Mouse (Mus musculus) right cerebral cortex, adult 18-20 months (tissue): ENCODE measurements around the gene Sfta2.

ENCODE experiments used
- DNase-seq: peaks from one replicate; pipeline ENCODE4 v3.0.0; 2022; ENCODE audit warnings: mixed read lengths

The Sfta2 gene

DNA sequence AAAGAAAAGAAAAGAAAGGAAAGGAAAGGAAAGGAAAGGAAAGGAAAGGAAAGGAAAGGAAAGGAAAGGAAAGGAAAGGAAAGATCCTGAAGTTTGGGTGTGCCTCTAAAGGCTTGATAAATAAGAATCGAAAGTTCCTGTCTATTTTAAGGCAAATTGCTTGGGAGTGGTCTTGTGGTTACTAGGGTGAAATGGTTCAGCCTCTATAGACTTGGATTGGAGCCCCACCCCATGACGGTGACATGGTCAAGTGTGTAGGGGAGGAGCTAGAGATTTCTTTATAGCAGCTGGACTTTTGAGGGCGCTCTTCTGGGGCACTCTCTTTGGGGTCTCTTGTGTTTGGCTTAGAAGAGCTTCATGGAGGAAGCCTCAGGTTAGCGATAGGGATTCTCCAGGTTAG, 7.6 kb upstream of the Sfta2 start:
- DNase-seq, result no peak

DNA sequence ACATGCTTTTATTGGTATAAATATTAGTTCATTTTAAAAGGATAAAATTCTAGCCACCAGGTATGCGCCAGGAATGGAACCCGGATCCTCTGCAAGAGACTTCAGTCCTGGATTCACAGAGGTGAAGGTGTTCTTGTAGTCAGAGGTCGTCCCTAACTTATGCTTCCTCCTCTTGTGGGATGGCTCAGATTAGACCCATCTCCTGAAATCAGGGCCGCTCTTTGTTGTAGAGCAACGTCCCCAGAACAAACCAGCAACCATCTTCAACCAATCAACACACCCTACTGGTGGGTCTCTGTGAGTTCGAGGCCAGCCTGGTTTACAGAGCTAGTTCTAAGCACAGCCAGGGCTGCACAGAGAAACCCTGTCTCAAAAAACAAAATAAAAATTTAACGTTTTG, 6.9 kb upstream of the Sfta2 start:
- no peak for DNase-seq

GRCm38 (mm10) chr17:35597399-35597798, 4.0 kb upstream of the Sfta2 start:
- no peak for DNase-seq

DNA sequence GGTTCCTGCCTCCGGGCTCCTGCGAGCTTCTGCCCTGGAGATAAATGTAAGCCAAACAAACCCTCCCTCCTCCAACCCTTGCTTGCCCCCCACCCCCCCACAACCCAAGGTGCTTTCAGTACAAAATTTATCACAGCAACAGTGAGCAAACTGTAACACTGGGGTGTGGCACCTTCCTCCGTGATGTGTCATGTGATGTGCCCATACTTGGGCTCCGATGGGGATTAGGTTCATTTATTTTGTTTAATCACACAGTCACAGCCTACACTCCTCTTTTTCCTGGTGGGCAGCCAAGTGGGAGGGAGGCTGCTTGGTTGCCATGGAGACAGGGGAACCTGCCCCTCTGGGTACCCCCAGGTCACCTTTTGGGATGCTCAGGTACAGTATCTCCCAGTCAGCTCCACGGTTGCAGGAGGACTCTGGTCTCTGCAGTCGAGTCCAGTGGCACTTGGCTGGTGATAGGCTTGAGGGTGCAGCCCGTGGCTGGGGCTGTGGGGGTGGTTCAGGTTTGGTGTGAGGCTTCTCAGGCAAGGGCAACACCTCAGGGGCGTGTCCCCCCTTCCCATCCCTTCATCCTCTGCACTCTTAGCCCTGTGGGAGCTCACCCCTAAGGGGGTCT, 496 bp downstream of the Sfta2 start:
- DNase-seq, result no peak

DNA sequence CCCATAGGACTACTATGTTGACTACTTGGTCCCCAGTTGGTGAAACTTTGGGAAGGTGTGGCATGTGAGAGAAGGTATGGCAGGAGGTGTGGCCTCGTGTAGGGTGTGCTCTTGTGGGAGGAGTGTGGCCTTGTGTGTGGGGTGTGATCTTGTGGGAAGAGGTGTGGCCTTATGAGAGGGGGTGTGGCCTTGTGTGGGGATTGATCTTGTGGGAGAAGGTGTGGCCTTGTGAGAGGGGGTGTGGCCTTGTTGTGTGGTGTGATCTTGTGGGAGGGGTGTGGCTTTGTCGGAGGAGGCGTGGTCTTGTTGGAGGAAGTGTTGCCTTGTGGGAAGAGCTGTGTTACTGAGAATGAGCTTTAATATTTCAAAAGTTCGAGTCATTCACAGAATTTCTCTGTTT, 15.8 kb downstream of the Sfta2 start:
- no peak for DNase-seq

GRCm38 (mm10) chr17:35626537-35626936, 25.2 kb downstream of the Sfta2 start, which contains the start of gene Gm9573:
Gene Gm9573, minus strand, starts transcription at chr17:35626637.
- no peak for DNase-seq

GRCm38 (mm10) chr17:35633992-35634391, 32.6 kb downstream of the Sfta2 start:
- DNase-seq, result peak; percentile 70

GRCm38 (mm10) chr17:35635202-35635601, 33.9 kb downstream of the Sfta2 start:
- no peak for DNase-seq

GRCm38 (mm10) chr17:35635699-35636111, 34.4 kb downstream of the Sfta2 start:
- DNase-seq, result peak; percentile 85

GRCm38 (mm10) chr17:35636363-35636762, 35.0 kb downstream of the Sfta2 start:
- peak; percentile 29 for DNase-seq

GRCm38 (mm10) chr17:35638475-35639190, 37.3 kb downstream of the Sfta2 start:
- DNase-seq, result peak; percentile 44

- DNase-seq, result no peak
These were observed 38.0 kb downstream of the Sfta2 start for GRCm38 (mm10) chr17:35639352-35639751.

DNA sequence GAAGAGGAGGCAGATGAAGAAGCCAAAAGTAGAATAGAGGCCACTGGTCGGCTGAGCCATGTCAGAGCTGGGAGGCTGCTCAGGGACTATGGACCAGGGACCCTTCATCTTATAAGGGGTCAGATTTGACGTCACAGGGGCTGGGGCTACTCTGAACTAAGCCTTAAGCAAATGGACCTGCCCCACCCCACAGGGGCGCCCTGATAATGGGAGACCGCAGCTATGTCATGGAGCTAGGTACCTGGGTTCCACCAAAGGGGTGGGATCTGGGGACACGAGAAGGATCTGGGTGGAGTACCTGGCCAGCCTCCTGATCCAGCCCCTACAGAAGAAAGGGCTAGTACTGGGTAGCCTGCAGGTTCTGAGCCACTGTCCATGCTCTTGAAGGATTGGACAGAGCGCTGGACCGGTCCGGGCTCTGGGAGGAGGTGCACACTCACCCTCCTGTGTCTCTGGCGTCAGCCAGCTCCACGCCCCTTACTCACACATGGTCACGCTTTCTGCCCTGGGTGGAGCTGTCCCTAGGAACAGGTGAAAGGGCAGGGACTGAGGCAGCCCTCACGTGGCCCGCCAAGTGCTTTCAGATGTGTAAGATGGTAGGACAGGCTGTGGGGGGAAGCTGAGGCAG, 42.4 kb downstream of the Sfta2 start, which contains the start of gene Mucl3:
TSS of gene Mucl3 (minus strand) at position 87 of the 628 bp plus-strand sequence.
- no peak for DNase-seq

DNA sequence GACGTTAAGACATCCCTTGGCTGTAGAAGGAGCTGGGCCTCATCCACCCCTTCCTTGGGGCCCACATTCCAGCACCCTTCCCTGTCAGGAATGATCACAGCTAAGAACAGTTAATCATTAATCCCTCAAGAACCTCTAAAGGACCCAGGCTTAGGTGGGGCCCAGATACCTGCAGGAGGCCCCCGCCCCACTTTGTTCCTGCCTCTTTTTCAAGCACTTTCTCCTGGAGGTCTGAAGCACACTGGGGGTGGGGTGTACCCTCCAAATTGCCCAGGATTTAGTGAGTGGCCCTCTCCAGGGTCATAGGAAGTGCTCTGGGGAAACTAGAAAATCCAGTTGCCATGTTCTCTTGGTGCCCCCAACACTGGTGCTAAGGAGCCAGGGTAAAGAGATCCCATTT, 48.1 kb downstream of the Sfta2 start:
- no peak for DNase-seq

- DNase-seq, result no peak
These were observed 51.7 kb downstream of the Sfta2 start for GRCm38 (mm10) chr17:35653086-35653485.

- DNase-seq, result peak; percentile 55
These were observed 64.7 kb downstream of the Sfta2 start for GRCm38 (mm10) chr17:35665957-35666515.

GRCm38 (mm10) chr17:35666851-35667256, 65.5 kb downstream of the Sfta2 start:
- no peak for DNase-seq

DNA sequence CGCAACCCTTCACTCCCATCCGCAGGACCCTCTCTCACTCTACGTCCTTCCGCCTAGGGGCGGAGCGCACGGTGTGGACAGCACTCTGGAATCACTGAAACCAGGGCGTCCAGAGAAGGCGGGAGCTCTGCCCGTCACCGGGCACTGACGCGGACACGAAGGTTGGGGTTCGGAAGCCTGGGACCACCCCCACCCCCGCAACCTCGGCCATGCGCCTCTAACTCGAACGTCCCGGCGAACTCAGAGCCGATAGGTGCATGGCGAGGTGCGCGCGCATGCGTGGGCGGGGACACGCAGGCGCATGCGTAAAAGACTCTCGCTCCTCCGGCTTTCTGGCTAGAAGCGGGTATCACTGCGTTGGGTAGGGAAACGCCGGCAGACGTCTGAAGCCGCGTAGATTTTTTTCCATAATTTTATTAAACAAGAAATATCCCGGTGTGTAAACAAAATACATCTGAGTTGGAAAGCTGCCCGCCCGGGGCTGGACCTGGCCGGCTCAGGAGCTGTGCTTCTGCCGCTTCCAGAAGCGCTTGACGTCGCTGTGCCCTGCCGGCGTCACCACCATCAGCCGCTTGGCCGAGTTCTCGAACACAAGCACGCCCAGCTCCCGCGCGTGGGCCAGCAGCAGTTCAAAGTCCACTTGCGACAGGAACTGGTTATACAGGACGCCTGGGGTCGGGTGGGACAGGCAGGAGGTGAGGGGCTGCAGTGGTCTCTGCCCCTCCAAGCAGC, 66.2 kb downstream of the Sfta2 start, which contains the start of gene Vars2:
TSS of gene Vars2 (minus strand) at position 259 of the 732 bp plus-strand sequence.
- DNase-seq, result peak; percentile 97

DNA sequence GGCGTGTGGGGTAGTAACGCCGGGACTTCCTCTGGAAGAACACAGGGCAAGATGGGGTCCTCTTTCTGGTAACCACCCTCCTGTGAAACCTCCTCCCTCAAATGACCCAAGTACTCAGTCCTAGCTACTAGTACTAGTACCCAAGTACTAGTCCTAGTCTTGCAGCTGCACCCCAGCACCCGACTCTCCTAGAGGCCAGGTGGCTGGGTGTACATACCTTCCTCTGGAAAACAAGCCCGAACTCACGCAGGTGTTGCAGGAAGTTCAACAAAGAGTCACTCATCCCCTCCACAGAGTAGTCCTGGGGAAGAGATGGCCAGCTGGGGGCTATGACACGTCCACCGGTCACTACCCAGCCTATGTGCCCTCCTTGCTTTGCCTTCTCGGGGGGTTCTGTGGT, 68.4 kb downstream of the Sfta2 start:
- DNase-seq, result no peak

- no peak for DNase-seq
These were observed 70.5 kb downstream of the Sfta2 start for GRCm38 (mm10) chr17:35671846-35672245.

GRCm38 (mm10) chr17:35672527-35672926, 71.2 kb downstream of the Sfta2 start:
- DNase-seq, result no peak

GRCm38 (mm10) chr17:35673416-35674035, 72.2 kb downstream of the Sfta2 start, which contains the start of gene Gtf2h4:
Gene Gtf2h4, minus strand, starts transcription at chr17:35673739.
- DNase-seq, result peak; percentile 94
